Mouse (Mus musculus) v-Abl transformed pro-B cells (cell line): ENCODE results near the gene Ccdc88b.

Experiments
- in situ Hi-C, 2 experiments: fragments of 400-800 bp; cut with MboI; formaldehyde crosslinking; loops; one replicate each; pipeline ENCODE4 v1.15.1; 2025; ENCODE audit not compliant: unreplicated experiment in 2 of 2

Ccdc88b gene

DNA sequence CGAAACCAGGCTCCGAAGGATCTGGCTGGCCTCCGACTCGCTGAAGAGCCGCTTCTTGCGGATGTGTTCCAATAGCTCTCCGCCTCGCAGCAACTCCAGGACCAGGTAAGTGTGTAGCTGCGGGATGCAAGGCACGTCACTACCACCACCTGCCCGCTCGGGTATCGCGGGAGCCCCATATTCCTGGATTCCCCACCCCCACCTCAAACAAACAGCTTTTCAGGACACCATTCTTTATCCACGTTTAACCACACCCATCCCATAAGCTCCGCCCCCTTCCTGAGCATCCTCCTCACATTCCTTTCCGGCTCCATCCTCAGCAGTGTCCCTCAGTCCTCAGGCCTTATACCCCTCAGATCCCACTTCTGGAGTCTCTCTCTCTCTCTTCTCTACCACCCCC, 26.7 kb downstream of the Ccdc88b start:
- in situ Hi-C loops: no loop called here

DNA sequence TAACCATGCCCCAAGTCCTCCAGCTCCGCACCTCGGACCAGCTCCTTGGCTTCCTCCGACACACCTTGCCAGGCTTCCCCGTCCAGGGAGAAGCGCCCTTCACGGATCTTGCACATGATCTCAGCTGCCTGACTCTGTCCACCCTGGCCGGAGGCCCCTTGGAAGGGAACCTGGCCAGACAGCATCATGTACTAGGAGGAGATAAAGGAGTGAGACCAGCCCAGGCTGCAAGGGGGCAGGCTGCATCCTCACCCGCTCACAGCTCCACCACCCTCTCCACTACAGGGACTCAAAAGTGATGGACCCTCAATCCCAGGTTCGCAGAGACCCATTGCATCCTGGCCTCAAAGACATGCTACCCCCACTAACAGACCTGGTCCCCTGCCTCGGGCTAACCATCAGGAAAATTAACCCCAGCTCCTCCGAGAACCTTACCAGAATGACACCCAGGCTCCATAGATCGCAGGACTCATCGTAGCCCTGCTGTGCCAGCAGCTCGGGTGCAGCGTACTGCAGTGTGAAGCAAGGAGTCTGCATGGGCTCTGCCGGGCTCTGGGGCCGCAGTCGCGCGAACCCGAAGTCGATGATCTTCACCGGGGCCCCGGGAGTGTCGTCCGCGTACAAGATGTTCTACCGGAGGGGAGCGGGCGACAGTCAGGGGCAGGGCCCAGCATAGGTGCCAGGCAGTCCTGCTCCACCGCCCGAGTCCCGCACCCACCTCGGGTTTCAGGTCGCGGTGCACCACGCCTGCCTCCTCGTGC, 27.3 kb downstream of the Ccdc88b start:
- in situ Hi-C loops: no loop called here

DNA sequence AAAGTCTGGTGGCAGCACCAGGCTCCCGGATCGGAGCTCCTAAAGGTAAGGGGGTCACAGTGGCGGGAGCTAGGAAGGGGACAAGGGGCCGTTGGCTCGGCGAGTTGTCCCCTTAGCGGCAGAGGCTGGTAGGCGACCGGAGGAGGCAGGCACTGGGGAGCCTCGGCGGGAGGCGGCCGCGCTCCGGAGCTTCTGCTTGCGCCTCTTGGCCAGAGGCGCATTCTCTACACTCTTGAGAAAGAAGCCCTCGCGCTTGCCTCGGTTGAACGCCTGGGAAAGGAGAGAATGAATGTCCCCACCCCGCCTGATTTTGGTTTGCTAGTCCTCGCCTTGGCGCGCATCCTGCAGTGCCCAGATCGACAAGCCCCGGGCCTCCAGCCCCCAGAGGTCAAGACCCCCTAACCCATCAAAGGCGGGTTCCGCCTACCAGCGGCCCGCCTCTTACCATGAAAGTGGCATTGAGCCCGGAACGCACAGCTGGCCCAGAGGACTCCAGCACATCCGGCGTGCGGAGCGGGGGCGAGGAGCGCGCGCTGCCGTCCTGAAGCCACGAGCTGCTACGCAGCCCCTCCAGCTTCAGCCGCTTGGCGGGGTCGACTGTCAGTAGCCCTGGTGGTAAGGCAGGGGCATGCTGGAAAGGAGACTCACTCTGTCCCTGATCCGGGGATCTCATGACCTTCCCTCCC, 28.0 kb downstream of the Ccdc88b start:
- in situ Hi-C loops: no loop called here

DNA sequence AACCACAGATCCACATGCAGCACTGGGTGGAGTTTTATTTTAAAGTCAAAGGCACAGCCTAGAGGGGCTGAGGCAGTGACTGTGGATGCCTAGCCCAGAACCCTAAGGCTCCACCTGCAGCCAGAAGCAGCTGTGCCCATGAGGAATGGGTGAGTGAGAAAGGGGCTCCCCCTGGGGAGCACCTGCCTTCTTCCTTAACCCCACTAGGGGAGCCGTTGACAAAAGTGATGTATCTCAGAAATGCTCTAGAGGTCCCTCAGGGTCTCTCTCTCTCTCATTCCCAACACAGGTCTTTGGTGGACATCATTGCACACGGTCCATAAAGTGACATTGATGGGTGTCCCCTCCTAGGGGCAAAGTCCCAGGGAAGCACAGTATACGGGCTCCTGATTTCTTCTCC, 28.9 kb downstream of the Ccdc88b start:
- in situ Hi-C loops: no loop called here

DNA sequence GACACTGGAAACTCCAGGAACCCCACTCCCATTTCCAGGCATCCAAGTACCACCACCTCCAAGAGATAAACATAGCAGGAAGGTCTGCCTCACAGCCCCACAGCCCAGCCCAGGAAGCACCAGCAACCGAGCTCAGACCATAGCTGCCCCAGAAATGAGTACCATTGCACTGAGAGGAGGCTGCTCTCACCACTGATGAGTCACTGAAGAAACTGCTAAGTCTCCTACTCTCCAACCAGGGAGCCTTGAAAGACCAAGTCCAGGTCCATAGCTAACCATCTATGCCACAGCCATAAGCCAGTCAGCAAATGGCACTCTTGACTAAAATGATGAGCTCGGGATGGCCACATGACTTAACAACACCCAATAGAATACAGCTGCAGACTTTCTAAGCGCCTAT, 31.4 kb downstream of the Ccdc88b start:
- in situ Hi-C loops: no loop called here

DNA sequence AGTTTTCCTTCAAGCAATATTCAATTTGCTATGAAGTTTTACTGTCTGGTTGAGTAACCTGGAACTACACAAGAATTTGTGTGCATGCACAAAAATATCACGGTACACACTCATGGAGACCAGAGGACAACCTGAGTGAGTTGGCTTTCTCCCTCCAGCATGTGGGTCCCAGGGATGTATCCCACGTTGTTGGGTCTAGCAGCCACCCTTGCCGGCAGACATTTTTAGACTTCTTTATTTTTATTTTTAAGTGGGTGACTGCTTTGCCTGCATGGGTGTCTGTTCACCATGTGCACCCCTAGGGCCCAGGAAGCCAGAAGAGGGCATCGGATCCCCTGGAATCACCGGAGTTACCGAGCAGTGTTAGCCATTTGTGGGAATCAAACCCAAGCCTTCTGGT, 32.6 kb downstream of the Ccdc88b start:
- in situ Hi-C loops: no loop called here

DNA sequence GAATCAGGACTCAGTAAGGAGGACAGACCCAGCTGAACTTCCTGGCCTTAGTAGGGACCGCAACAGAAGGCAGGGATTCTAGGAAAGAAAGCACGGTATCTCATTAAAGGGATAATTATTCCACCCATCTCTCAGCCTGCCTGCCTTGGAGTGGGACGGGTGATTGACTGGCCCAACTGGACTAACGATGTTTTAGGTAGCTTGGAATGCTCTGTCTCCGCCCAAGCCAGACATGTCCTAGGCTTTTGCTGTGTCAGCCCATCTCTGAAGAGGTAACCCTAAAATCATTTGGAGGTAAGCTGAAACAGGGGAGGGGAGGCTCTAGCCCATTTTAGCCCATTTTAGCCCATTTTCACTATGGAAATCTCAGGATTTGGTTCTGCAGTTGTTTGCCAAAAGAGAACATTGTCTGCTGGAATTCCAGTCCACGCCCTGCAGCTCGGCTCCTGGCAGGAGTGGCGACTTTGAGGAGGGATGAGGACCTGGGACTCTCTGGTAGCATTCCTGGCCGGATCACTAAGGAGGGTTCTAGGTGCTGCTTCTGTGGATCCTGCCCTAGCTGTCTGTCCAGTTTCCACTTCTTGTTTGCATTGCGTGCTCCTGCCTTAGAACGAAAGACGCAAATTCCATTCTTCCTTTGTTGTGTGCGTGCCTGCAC, 37.3 kb downstream of the Ccdc88b start:
- in situ Hi-C loops: no loop called here

DNA sequence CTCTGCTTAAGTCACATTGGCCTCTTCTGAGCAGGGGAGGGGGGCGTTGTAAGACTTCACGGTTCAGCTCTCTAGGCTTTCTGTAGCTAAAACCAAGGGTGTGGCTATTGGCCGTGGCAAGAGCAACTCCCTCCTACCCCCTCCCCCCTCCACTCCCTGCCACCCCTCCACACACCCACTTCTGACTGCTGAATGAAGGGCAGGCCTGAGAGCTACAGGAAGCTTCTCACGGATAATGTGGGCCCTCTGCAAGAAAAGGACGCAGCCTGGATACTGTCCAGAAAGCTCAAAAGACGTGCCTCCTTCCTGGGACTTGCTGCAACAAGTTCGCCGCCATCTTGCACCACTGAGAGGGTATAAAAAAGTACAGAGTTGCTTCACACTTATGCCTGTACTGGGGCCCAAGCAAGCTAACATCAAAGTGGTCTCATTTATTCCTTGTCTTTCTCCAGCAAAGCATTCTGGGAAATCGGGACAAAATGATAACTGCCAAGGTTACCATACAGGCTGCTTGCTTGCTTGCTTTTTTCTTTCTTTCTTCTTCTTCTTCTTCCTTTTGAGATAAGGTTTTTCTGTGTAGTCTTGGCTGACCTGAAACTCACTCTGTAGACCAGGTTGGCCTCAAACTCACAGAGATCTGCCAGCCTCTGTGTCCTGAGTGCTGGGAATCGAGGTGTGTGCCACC, 38.7 kb downstream of the Ccdc88b start:
- in situ Hi-C loops: no loop called here

DNA sequence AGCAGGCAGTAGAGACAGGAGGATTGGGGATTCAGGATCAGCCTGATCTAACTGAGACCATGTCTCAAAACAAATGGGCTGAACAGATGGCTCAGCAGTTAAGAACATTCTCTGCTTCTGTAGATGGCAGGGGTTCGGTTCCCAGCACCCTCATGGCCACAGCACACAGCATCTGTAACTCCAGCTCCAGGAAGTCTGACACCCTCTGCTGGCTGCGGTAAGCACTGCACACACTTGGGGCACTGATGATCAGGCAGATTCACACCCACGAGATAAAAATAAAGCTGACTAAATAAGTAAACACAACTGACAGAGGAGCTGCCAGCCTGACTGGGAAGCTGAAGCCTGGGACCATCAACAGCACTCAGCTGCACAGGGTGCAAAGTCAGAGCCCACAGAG, 43.1 kb downstream of the Ccdc88b start:
- in situ Hi-C loops: no loop called here

DNA sequence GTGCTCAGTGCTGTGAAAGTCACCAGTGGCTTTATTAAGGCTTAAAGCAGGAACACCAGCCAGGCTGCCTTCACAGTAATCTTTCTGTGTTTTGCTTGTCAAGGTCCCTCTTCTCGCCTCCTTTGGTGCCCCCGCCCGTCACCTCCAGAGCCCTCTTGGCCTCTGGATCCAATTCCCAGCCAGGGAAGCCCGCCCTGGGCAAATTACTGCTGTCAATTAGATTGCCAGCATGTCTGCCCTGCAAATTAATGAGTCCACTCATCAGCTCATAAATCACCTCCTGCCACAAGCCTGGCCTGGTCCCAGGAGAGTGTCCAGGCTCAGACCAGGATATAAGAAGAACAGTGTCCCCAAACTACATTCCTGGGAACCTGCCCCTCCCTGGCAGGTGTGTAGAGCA, 43.6 kb downstream of the Ccdc88b start:
- in situ Hi-C loops: no loop called here
